Mouse (Mus musculus): ENCODE data around the gene Ankk1. TPM values are rescaled to one million over a fixed set of nuclear protein-coding genes. Genes with fewer than 3 reads are reported as not detected.

Ankk1 gene
- not detected in 2 replicates for polyA plus RNA-seq (2012; rRNA removed; ENCODE audit: low replicate concordance)

DNA sequence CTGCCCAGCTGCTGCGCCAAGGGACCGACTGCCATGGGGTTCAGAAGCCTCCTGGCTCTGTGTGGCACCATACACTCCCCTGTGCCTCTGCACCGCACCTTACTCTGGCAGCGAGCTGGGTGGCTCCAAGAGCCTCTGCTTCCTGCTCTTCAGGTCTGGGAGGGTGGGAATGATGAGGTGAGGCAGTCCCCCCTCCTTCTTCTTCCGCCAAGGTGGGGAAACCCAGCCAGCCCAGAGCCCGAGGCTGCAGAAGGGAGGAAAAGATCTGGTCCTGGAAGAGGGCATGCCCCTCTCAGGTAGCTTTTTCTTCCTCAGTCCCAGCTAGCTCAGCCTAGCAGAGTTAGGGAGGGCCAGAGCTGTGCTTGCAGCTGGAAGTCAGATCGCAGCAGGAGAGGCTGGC, at the start of gene Ankk1:
Gene Ankk1 (minus strand): TSS at position 101 of the 400 bp plus-strand sequence.

Other genes with a start within 250 kb of the Ankk1 start
- gene Gm4894, start 176.5 kb downstream of the Ankk1 start, polyA plus RNA-seq (2012; rRNA removed; ENCODE audit: low replicate concordance): not detected in 2 replicates
- gene Drd2, start 86.4 kb downstream of the Ankk1 start, polyA plus RNA-seq (2012; rRNA removed; ENCODE audit: low replicate concordance): not detected in 2 replicates
- gene Ttc12, start 59.2 kb upstream of the Ankk1 start, polyA plus RNA-seq (2012; rRNA removed; ENCODE audit: low replicate concordance): 0.79 and 1.4 TPM in 2 replicates